Mouse (Mus musculus) cerebellum, adult 2 months (tissue): ENCODE measurements at regions not wholly inside any gene's neighbourhood (a gene's known extent, or its start where the extent isn't known, plus 50 kb on each side); places are given as distances from the start of the nearest gene placed in this dataset.

ENCODE experiments used
- CTCF ChIP-seq: fragments of 200-500 bp; IDR thresholded peaks from 2 replicates; pipeline ENCODE4 v1.5.1; 2011; ENCODE audit warnings: low read depth, mild to moderate bottlenecking, control low read depth, low read length, moderate library complexity, borderline replicate concordance; ENCODE audit not compliant: insufficient read depth
- POLR2A ChIP-seq: fragments of 200-500 bp; IDR thresholded peaks from 2 replicates; pipeline ENCODE4 v1.6.1; 2011; ENCODE audit warnings: low read length, control low read depth, borderline replicate concordance; ENCODE audit not compliant: insufficient read depth

GRCm38 (mm10) chr16:26184647-26185262 lies 79.2 kb upstream of the P3h2 start:
- TF ChIP-seq POLR2A, result no peak
- no peak for TF ChIP-seq CTCF
